Mouse (Mus musculus) activated CD4-positive, CD25-positive, alpha-beta regulatory T cell, adult 4 months (primary cell): ENCODE measurements at regions not wholly inside any gene's neighbourhood (a gene's known extent, or its start where the extent isn't known, plus 50 kb on each side); places are given as distances from the start of the nearest gene placed in this dataset.
"Not testable (repeated sequence)": the region's sequence is repeated elsewhere in the genome, so short reads cannot be mapped to it uniquely, and the experiment has no call there.

Experiments used
- ATAC-seq: one replicate; pipeline ENCODE4 v1.8.0; 2017

DNA sequence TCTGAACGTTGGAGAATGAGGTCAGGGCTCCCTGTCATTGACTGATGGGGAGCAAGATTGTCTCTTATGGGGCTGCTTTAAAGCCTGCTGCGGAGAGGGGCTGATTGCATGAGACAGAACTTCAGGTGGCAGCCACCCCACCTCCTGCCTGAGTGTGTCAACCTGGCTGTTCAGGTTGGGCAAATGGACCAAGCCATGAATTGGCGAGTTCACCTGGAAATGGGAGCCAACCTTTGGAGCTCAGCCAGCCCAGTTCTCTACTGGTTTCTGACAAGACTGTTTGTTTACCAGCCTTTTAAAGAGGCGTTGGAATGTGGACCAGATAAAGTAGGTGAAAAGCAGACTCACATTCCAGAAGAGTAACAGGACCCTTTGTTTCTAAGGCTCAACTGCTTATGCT lies 180.3 kb downstream of the Tmx1 start:
- no peak for ATAC-seq

GRCm38 (mm10) chr12:70633622-70634365 lies 180.9 kb downstream of the Tmx1 start:
- ATAC-seq, result no peak

- ATAC-seq, result no peak
These were observed 183.1 kb downstream of the Tmx1 start for GRCm38 (mm10) chr12:70635997-70636396.

DNA sequence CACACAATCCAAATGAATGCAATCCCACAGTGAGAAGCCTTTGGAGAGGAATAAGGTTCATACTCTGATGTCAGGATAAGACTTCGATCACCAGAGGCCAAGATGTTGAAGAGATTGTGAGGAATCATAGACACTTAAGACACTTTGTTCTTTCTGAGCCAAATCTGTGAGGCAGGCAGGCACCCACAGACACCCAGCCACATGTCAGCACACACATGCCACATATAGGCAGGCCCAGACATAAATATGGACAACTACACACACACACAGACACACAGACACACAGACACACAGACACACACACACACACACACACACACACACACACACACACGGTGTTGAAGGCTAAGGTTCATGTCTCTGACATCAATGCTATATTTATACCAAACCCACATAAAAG lies 185.1 kb upstream of the Frmd6 start:
- no peak for ATAC-seq

DNA sequence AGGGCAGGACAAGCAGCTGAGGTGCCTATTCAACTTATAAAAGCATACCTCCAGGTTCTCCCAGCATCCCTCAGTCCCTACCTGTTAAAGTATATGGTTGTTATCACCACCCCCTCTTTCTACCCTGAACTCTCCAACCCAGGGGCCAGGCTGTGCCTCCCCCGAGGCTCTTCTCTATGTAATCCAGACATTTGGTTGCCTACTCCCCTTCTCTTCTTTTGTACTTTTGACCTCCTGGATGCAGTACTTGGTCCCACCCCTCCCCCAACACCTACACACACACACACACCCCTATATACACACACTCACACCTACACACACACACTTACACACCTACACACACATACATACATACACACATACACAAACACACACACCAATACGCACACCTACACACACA lies 180.4 kb upstream of the Frmd6 start:
- ATAC-seq, result no peak

DNA sequence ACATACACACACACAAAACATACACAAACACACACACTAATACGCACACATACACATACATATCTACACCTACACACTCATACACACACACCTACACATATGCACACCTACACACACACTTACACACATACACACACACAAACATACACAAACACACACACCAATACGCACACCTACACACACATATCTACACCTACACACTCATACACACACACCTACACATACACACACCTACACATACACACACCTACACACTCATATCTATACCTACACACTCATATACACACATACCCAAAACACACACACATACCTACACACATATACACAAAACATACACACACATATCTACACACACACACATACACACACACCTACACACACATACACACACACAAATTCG lies 179.9 kb upstream of the Frmd6 start:
- no peak for ATAC-seq

DNA sequence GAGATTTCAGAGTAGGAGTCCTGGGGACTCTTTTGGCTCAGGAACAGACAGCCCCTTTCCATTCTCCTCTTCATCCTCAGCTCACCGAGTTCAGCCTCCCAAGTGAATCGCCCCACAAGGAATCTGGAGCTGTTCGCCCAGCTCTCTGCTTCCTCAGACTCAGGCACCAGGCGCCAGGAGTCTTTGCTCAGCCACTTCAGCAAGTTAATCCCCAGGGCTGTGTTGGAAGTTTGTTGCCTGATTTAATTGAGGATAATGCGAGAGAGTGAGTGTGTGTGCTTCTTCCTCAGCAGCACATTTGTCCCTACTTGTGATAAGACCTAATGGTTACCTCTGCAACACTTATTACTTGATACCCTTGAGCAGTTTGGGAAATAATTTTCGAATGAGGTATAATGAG lies 177.8 kb upstream of the Frmd6 start:
- ATAC-seq, result no peak

- no peak for ATAC-seq
These were observed 177.0 kb upstream of the Frmd6 start for GRCm38 (mm10) chr12:70648179-70648811.

DNA sequence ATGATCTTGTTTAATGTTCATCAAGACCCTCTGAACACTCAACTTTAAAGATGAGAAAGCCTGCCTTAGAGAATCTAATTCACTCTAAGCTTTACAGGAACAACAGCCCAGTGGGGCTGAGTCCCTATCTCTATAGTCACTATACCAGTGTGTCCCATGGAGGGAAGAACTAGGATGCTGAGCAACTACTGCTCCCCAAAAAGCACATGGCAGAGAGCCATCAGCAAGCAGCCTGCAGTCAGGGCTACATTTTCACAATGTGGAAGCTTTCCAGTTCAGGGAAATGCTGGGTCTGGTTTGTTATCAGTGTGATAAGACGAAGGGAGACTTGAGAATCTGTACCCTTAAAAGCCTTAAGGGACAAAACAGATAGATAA lies 176.5 kb upstream of the Frmd6 start:
- ATAC-seq, result no peak

DNA sequence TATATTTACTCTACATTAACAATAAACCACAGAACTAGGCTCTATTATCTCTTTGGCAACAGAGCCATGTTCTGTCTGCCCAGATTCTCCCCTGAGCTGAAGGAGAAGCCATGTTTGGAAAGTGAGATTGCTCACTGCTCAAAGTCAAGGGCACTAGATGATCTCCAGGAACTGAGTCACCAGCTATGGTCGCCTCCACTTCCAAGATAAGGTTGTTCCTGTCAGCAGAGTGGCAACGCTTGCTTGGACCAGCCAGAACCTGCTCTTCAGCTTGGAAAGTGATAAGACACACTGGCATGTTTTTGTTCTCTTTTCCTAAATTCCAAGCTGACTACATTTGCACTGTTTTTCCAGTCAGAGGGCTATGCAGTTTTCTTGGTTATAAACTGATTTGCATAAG lies 175.6 kb upstream of the Frmd6 start:
- ATAC-seq, result no peak

DNA sequence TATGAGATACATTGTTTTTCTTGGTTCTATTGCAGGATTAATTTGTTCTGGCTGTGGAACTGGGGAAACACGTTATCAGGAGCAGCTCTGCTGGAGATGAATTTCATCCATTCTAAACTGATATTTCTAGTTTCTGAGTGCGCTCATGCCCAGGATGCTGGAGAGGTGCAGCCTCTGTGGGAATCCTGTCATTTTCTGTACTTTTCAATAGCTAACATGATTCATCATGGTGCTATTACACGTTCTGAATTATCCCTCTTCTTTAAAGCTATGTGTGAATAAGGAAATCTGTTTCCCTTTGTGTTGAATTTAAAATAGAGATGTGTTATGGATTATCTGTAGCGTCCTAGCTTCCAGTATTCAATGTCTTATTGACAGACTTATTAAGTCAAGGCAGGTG lies 174.8 kb upstream of the Frmd6 start:
- ATAC-seq, result no peak

GRCm38 (mm10) chr12:70652751-70653150 lies 172.6 kb upstream of the Frmd6 start:
- ATAC-seq, result no peak

GRCm38 (mm10) chr12:70653971-70654370 lies 171.3 kb upstream of the Frmd6 start:
- ATAC-seq, result no peak

DNA sequence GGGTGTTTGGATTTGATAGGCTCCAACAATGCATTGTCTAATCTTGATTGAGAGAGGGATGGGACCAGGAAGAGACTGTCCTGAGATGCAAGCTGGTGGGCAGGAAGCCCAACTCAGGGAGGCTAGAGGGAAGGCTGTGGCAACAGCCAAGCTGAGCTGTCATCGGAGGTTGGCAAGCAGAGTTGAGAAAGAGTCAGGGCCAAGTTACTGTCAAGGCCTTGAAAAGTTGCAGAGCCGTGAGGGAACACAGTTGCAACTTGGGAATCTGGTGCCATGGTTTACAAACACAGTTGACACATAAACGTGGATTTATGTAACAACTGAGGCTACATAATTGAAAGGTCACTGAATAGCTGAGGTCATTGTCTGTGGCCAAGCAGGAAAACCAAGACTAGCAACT lies 170.8 kb upstream of the Frmd6 start:
- no peak for ATAC-seq

DNA sequence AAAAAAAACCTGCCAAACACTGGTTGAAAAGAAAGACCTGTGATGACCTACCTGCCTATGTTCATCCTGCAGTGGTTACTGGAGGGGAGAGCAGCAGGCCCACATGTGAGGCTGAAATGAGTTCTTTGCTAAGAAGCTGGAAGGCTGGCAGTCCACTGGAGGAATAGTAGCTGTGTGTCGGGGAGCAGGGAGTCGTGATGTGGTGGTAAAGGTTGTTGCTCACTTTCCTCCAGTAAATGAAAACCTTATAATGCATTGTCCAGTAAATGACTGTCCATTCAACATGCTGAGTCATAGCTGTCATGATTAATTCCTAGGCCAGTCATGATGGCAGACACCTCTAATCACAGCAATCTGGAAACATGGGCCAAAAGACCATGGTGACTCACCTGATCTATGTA lies 169.9 kb upstream of the Frmd6 start:
- ATAC-seq, result no peak

GRCm38 (mm10) chr12:70655900-70656544 lies 169.3 kb upstream of the Frmd6 start:
- ATAC-seq, result no peak

DNA sequence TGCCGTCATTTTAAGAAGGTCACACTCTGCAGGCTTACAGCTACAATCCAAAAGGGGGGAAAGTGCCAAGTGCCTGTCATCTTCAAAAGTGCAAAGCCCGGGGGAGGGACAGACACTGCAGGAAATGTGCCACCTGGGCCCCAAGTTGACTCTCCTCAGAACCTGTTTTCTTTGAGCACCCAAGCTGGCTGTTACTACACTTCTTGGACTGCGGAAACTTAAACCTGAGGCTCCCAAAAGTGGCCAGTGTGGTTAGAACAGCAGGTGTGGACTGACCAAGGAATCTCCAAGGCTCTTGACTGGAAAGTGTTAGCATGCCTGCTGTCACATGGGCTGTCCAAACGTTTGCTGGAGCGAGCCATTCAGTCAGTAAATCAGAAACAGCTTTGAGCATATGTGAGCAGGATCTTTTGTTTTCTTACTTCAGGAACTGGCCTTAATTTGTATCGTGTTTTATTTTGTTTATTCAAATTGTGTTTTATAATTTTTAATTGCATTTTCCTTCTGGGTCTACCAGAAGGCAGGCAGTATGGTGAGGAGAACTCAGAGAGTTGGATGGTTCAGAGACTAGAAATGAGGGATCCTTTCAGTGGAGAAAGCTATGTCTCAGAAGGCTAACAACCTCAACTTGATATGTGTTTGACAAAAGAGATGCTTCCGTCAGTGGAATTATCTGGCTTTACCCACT lies 168.4 kb upstream of the Frmd6 start:
- ATAC-seq, result no peak

DNA sequence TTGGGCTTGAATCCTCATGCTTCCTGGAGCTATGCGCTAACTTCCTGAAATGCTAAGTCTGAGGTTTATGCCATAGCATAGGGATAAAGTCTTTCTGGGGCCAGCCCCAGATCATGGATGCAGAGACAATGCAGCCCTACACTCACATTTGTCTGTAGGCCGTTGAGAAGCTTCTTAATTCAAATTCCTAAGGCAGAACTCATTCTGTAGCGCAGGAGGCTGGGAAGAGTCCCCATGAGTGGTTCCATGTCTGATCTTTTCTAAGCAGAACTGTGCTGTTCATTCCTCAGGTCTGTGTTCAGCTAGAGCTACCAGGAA lies 167.9 kb upstream of the Frmd6 start:
- ATAC-seq, result no peak

- ATAC-seq, result no peak
These were observed 167.2 kb upstream of the Frmd6 start for GRCm38 (mm10) chr12:70658106-70658505.

DNA sequence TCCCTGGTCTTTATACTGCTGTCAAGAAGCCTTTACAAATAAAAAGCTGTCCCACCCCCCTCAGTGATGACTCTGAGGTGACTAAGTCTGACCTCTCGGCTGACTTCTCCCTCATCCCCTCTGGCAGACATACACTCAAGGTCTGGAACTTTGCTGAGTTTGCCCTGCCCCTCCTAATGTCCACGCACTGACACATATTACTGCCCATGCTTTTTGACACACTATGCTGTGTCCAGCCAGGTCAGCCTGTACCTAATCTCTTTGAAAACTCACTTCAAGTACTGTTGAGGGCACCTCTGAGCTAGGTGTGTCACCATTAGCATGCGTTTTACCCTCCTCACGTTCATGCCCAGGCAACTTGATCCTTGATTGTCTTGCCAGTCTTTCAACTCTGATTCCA lies 164.9 kb upstream of the Frmd6 start:
- no peak for ATAC-seq

DNA sequence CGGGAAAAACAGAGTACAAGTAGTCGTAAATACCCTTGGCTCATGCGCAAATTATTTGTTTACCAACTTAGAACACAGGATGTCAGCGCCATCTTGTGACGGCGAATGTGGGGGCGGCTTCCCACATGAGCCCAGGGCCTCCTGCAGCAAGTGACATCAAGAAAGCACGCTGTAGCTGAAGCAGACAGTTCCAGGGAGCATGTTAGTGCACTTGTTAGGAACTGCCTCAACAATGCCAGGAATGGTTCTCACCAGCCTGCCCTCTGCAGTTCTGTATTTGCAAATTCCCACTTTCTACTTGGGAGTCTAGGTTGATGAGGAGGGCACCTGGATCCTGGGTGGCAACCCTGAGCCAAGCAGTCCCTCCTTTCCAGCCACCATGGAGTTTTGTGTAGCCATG lies 157.2 kb upstream of the Frmd6 start:
- ATAC-seq, result not testable (repeated sequence)

DNA sequence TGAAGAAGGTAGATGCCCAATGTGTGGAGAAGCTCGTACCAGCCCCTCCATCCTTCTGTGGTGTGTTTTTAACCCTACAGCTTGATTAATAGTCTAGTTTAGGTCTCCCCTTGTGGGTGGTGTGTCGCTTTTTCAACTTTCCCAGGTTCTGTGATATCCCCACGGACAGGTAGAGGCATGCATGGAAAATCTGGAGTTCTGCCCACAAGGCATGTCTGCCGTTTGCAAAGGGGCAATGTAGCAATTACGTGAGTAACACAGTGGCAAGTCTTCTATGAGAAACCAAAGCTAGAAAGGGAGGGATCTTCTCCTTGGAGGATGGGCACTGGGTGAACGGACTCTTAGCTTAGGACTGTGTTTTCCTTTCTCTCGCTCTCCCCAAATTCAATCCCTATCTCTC lies 153.2 kb upstream of the Frmd6 start:
- ATAC-seq, result no peak

DNA sequence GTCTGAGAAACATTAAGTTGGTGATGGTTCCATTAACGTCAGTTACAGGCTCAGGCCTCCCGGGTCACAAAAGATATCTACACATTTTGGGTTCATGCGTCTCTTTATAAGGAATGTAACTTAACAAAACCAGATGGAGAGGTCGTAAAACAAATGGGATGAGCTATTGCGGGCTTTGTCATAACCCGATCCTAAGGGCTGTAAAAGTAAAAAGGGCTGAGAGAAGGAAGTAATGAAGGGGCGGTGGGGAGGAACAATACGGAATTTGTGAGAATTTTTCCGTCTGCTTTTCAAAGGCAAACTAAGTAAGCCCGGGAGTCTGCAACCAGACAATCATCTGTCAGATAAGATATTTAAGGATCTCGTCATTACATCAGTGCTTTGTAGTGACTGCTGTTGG lies 152.1 kb upstream of the Frmd6 start:
- no peak for ATAC-seq

GRCm38 (mm10) chr12:70674144-70674543 lies 151.2 kb upstream of the Frmd6 start:
- no peak for ATAC-seq
